Mouse (Mus musculus) limb, embryonic 10.5 days (tissue): Measurements from ENCODE around the gene Igfbp1. TPM values are rescaled to one million over a fixed set of nuclear protein-coding genes. Genes with fewer than 3 reads are reported as not detected.

Experiments
- DNase-seq: peaks from one replicate; pipeline ENCODE4 v3.0.0-alpha.2; 2017; ENCODE audit warnings: low spot score
- H3K27ac ChIP-seq: fragments of 300-500 bp; sonication (generic); 2 replicates; pipeline ENCODE4 v1.5.1; 2016; ENCODE audit warnings: mild to moderate bottlenecking
- H3K27me3 ChIP-seq: fragments of 300-500 bp; sonication (generic); 2 replicates; pipeline ENCODE4 v1.6.1; 2016; ENCODE audit warnings: low read depth, mild to moderate bottlenecking; ENCODE audit not compliant: poor library complexity, severe bottlenecking
- H3K36me3 ChIP-seq: fragments of 300-500 bp; sonication (generic); 2 replicates; pipeline ENCODE4 v1.6.1; 2016; ENCODE audit warnings: mild to moderate bottlenecking, moderate library complexity
- H3K4me1 ChIP-seq: fragments of 300-500 bp; sonication (generic); 2 replicates; pipeline ENCODE4 v1.6.1; 2016
- H3K4me3 ChIP-seq: fragments of 300-500 bp; sonication (generic); 2 replicates; pipeline ENCODE4 v1.5.1; 2016; ENCODE audit warnings: mild to moderate bottlenecking, moderate library complexity
- H3K9me3 ChIP-seq: fragments of 300-500 bp; sonication (generic); replicated peaks from 2 replicates; pipeline ENCODE4 v1.6.1; 2016; ENCODE audit warnings: mild to moderate bottlenecking
- WGBS: fragments of 180-500 bp; shearing (Covaris S2); methylation state at CpG from one replicate; pipeline ENCODE4 v1.1.7; 2016; 5-methylcytosine and 5-hydroxymethylcytosine counted together
- polyA plus RNA-seq: library from polyadenylated mRNA; unstranded; fragments of >200 nt; fragmentation: Nextera tagmentation; extraction: Ambion mirVana; gene quantifications from 2 replicates; pipeline ENCODE4 v1.2.1, GENCODE M21; 2016

Igfbp1 gene
- polyA plus RNA-seq = 0.21 TPM in 1 of 2 replicates, not detected in the other

DNA sequence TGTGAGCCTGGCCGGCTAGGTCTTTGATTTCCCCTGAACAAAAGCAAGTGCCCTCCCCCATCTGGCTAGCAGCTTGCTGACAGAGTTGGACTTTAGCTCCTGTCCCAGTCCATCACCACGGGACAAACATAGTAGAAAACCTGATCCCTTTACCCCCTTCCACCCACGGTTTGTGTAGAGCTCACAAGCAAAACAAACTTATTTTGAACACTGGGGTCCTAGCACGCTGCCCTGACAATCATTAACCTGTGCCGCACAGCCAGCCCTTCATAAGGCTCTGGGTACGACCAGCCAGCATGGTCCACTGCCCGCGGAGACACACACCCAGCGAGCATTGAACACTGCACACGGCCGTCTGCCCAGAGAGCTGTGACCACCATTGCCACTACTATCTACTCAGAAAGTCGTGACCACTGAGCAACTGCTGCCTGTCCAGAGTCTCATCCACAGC is at the start of gene Igfbp1:
TSS of gene Igfbp1 (plus strand) at position 292 of the 451 bp plus-strand sequence.
- WGBS = 71% methylated on average over 12 of the region's 12 CpGs
- Histone ChIP-seq H3K27ac (peak within 1 kb of the TSS; percentile 11; the same call in 1 of the 2 replicates), H3K4me3 (no peak within 1 kb of the TSS), H3K9me3 (no peaks in the 10 kb centered on the region), H3K4me1 (0 out of 2 replicates have a peak, but pooled peaks cover 8% of the 10 kb centered on the region), H3K27me3 (no peaks in the 10 kb centered on the region), H3K36me3 (no peaks in the 10 kb centered on the region)
- DNase-seq = no peak

DNA sequence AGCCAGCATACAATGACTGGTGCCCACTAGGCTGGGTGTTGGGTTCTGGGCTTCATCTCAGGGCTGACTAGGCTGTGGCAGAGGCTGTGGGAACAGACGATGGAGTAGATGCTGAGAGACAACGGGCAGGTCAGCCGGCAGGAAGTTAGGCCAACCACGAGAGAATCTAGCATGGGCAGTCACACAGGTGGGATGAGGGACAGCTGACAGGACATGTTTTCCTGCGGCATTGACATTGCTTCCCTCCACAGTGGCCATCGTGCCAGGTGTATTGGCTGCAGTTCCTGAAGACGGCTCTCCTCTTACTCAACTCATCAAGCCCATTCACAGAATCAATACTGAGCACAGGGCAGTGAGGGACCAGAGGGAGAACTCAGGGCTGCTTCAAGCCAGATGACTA is 49.6 kb upstream of the Igfbp1 start:
- H3K9me3 ChIP-seq = no peaks in the 10 kb centered on the region
- H3K27me3 ChIP-seq = no peaks in the 10 kb centered on the region
- H3K4me1 ChIP-seq = peaks cover 11% of the 10 kb centered on the region
- no peak overlapping the region for H3K27ac ChIP-seq
- DNase-seq = no peak
- no peaks in the 10 kb centered on the region for H3K36me3 ChIP-seq
- WGBS = 90% methylated on average over 7 of the region's 7 CpGs
- no peak overlapping the region for H3K4me3 ChIP-seq

DNA sequence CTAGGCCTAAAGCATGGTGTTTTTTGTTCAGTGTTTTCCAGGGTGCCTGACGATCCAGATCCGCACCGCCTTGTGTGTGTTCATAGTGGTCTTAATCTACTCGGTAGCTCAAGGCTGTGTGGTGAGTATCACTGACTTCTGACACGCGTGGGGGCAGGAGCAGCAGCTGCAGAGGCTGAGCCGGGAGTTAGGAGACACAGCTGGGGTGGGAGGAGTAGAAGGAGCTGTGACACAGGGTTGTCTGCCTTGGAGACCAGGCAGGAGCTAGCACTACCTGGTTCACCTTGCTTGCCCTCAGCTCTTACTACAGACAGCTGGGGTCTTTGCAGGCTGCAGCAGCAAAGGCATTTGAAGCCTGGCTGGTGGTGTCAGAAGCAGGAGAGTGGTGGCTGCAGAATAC is 48.1 kb upstream of the Igfbp1 start:
- Histone ChIP-seq H3K27me3 (no peaks in the 10 kb centered on the region), H3K4me1 (peaks cover 10% of the 10 kb centered on the region), H3K27ac (0 out of 2 replicates have a peak overlapping the region, but pooled peaks have one; percentile 25), H3K36me3 (no peaks in the 10 kb centered on the region), H3K4me3 (no peak overlapping the region), H3K9me3 (no peaks in the 10 kb centered on the region)
- 79% methylated on average over 7 of the region's 7 CpGs for WGBS
- DNase-seq = no peak

DNA sequence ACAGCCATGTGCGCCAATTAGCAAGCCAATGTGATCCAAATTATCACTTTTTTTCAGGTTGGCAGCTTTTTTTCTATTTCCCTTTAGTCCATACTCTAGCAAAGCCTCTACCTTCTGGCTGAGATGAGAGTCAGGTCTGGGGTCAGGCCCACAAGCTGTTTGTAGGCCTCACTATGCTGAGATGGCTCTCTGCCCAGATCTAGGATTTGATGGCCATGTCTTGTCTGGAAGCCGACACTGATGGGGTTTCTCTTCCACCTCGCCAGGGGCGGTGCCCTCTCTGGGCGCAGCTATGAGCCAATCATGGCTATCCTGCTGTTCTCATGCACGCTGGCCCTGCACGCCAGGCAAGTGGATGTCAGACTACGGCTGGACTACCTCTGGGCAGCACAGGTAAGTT is 47.1 kb upstream of the Igfbp1 start:
- H3K9me3 ChIP-seq = no peaks in the 10 kb centered on the region
- H3K27ac ChIP-seq = no peak overlapping the region
- H3K4me3 ChIP-seq = no peak overlapping the region
- WGBS = 96% methylated on average over 8 of the region's 8 CpGs
- H3K4me1 ChIP-seq = peaks cover 10% of the 10 kb centered on the region
- no peaks in the 10 kb centered on the region for H3K36me3 ChIP-seq
- DNase-seq = no peak
- H3K27me3 ChIP-seq = no peaks in the 10 kb centered on the region

DNA sequence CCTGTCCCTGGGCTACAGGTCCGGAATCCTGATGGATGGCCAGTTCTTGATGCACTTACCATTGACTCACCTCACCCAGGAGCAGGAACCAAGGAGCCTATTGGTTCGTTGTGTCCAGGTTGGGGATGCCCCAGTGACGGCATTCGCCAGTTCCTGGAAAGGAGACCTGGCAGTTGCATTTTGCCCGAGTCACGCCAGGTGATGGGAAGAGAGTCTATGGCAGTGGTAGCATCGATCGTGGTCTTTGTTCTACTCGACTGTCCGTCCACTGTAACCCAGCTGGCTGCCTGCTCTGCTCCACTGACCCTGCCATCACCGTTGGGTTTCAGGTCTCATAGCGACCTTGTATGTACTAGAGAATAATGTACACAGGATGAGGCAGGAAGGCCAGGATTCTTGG is 45.2 kb upstream of the Igfbp1 start:
- Histone ChIP-seq H3K4me3 (no peak overlapping the region), H3K36me3 (no peaks in the 10 kb centered on the region), H3K4me1 (peaks cover 10% of the 10 kb centered on the region), H3K27ac (no peak overlapping the region), H3K27me3 (no peaks in the 10 kb centered on the region), H3K9me3 (no peaks in the 10 kb centered on the region)
- WGBS = 94% methylated on average over 12 of the region's 12 CpGs
- no peak for DNase-seq

DNA sequence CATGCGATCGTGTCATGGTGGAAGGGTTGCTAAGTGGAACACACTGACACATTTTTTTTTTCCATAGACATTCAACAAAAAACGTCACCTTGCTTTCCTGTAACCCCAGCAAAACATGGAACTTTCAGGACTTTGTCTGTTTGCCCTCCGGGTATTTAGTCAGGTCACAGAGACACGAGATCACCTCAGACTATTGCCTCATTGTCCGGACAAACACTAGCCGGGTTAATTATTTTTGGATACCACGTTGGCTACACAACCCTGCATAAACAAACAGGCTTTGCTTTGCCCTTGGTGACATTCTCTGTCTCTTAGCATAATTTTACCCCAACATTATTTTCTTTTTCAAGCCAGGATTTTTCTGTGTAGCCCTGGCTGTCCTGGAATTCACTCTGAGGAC is 44.5 kb upstream of the Igfbp1 start:
- H3K36me3 ChIP-seq = no peaks in the 10 kb centered on the region
- no peak for DNase-seq
- peaks cover 10% of the 10 kb centered on the region for H3K4me1 ChIP-seq
- no peak overlapping the region for H3K4me3 ChIP-seq
- 93% methylated on average over 8 of the region's 8 CpGs for WGBS
- no peaks in the 10 kb centered on the region for H3K27me3 ChIP-seq
- no peaks in the 10 kb centered on the region for H3K9me3 ChIP-seq
- no peak overlapping the region for H3K27ac ChIP-seq

DNA sequence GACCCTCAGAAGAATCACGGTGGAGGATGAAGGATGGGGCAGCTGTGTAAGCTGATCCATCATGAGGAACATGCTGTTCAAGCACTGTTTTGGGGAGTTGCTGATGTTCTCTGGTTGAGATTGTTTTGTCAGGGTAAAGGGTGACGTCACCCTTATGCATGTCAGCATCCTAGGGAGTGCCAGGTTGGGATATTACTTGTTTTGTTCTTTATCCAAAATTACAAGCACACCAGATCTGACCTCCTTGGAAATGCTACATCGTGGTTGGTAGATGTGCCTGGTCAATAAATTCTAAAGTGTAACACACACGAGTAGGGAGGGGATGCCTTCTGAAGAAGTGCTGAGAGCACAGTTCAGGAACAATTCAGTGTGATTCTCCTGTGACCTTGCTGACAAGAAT is 41.2 kb upstream of the Igfbp1 start:
- Histone ChIP-seq H3K4me1 (0 out of 2 replicates have a peak, but pooled peaks cover 2% of the 10 kb centered on the region), H3K9me3 (no peaks in the 10 kb centered on the region), H3K27me3 (no peaks in the 10 kb centered on the region), H3K27ac (no peak overlapping the region), H3K36me3 (no peaks in the 10 kb centered on the region), H3K4me3 (no peak overlapping the region)
- 75% methylated on average over 4 of the region's 4 CpGs for WGBS
- no peak for DNase-seq

DNA sequence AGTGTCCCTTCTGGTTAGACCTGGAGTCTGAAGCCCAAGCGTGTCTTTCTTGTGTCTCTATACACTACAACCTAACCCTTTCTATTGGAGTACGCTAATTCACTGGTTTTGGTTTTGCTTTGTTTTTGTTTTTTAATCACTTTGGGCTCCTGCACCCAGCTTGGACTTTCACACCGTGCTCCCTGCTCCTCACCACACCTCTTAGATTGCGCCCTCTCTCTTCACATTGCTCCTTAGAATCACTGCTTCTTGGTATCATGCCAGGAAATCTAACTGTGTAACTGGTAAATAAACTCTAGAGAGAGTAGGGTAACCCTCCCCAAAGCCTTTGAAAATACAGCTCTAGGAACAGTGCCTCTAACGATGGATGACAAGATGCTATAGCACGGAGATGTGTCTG is 39.4 kb upstream of the Igfbp1 start:
- Histone ChIP-seq H3K27ac (no peak overlapping the region), H3K4me1 (0 out of 2 replicates have a peak, but pooled peaks cover 2% of the 10 kb centered on the region), H3K36me3 (no peaks in the 10 kb centered on the region), H3K4me3 (no peak overlapping the region), H3K9me3 (no peaks in the 10 kb centered on the region), H3K27me3 (no peaks in the 10 kb centered on the region)
- 90% methylated on average over 6 of the region's 6 CpGs for whole genome bisulfite sequencing
- DNase-seq = no peak

DNA sequence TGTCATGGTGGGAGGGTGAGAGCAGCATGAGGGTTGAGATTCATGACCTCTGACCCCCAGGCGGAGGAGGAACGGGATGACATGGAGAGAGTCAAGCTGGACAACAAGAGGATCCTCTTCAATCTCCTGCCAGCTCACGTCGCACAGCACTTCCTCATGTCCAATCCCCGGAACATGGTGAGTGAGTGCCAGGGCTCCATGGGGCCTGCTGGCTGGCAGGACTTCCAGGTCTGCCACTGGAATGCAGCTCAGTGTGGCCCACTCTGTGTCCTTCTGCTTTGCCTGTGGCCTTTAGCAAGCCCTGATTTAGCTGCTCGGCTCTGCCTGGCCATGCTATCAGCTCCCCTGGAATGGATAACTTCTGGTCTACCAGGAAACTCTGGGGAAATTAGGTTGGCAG is 37.4 kb upstream of the Igfbp1 start:
- DNase-seq = no peak
- Histone ChIP-seq H3K9me3 (no peaks in the 10 kb centered on the region), H3K36me3 (no peaks in the 10 kb centered on the region), H3K27ac (peak overlapping the region; percentile 14; the same call in 1 of the 2 replicates), H3K27me3 (no peaks in the 10 kb centered on the region), H3K4me3 (no peak overlapping the region), H3K4me1 (0 out of 2 replicates have a peak, but pooled peaks cover 2% of the 10 kb centered on the region)
- WGBS = 85% methylated on average over 6 of the region's 6 CpGs

DNA sequence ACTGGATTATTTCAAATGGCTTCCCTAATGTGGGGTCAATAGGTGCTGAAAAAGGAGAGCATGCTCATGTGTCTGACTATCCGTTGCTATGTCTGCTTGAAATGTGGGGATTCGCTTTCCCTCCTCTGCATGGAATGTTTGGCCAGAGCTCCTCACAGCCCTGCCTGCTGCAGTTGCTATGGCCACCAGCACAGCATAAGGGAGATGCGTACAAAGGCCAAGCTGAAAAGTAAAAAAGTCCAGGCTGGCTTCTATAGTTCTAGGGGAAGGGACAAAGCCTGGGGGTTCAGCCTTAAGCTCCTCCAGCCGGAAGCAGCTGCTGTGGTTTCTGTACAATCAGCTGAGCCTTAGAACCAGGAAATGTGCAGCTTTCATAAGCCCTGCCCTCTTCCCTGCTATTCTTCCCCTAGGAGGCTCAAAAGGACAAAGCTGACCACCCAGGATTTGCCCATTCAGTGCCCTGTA is 36.9 kb upstream of the Igfbp1 start:
- 87% methylated on average over 4 of the region's 4 CpGs for WGBS
- DNase-seq = no peak
- no peaks in the 10 kb centered on the region for H3K36me3 ChIP-seq
- H3K4me1 ChIP-seq = 0 out of 2 replicates have a peak, but pooled peaks cover 2% of the 10 kb centered on the region
- no peaks in the 10 kb centered on the region for H3K9me3 ChIP-seq
- no peak overlapping the region for H3K4me3 ChIP-seq
- H3K27me3 ChIP-seq = no peaks in the 10 kb centered on the region
- 0 out of 2 replicates have a peak overlapping the region, but pooled peaks have one; percentile 14 for H3K27ac ChIP-seq

DNA sequence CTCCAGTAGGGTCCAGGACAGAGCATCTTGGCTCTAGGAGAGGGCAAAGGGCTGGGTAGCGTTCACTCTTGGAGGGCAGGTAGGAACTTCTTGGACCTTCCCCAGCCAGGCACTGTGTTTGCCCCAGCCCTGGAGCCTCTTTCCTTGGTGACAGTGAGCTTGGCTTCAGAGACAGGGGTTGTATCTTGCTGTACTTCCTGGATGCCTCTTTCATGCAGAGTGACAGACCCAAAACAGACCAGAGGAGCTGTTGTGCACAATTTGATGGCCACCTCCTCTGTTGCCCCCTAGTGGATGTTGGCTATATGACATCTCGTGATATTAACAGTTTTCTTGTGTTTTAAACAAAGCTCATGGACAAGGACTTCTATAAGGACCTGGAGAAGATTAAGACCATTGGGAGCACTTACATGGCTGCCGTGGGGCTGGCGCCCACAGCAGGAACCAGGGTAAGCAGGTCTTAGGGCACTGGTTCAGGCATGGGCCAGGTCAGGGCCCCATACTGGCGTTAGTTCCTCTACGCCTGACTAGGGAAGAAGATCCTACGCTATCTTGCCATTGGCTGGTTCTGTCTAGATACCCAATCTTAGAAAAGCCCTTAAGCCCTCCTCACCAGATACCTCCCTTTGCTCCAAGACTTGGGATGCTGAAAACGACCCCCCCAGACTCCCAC is 35.9 kb upstream of the Igfbp1 start:
- WGBS = 78% methylated on average over 8 of the region's 8 CpGs
- Histone ChIP-seq H3K36me3 (no peaks in the 10 kb centered on the region), H3K4me1 (0 out of 2 replicates have a peak, but pooled peaks cover 2% of the 10 kb centered on the region), H3K4me3 (no peak overlapping the region), H3K27ac (no peak overlapping the region), H3K27me3 (no peaks in the 10 kb centered on the region), H3K9me3 (no peaks in the 10 kb centered on the region)
- peak; percentile 40 for DNase-seq

DNA sequence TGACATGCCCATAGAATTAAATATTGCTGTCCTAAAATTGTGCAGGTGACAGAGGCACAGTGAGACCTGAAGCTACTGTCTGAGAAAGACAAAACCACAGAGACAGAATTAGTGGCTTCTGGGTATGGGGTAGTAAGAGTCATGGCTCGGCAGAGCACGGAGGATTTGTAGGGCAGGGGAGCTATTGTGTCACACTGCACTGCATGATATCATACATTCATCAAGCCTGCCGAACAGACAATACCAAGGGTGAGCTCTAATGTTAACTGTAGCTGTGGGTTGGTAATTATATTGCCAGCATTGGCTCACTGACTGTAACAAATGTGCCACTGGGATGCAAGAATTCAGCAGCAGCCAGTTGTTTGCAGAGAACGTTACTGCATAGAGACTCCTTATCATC is 33.2 kb upstream of the Igfbp1 start:
- no peaks in the 10 kb centered on the region for H3K9me3 ChIP-seq
- H3K27ac ChIP-seq = no peak overlapping the region
- WGBS = 92% methylated on average over 4 of the region's 4 CpGs
- no peak overlapping the region for H3K4me3 ChIP-seq
- no peaks in the 10 kb centered on the region for H3K27me3 ChIP-seq
- no peak for DNase-seq
- H3K4me1 ChIP-seq = 0 out of 2 replicates have a peak, but pooled peaks cover 2% of the 10 kb centered on the region
- H3K36me3 ChIP-seq = no peaks in the 10 kb centered on the region

DNA sequence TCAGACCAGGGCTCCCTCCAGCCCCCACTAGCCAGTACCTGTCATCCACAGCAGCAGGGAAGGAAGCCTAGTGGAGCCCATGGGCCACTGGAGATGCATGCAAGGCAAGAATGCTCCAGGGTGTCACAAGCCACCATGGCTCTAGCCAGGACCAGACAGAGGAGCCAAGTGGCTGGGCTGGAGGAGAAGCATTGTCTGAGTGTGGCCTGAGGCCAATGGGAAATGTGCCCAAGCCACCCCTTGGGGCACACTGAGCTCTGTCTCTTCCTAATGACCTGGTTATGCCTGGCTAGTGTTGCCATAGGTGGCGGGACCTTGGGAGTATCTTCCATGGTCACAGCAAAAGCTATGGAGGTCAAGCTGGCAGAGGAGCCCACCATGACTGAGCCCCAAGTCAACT is 27.9 kb upstream of the Igfbp1 start:
- H3K4me3 ChIP-seq = no peak overlapping the region
- WGBS = 86% methylated on average over 1 of the region's 1 CpGs
- no peaks in the 10 kb centered on the region for H3K36me3 ChIP-seq
- no peaks in the 10 kb centered on the region for H3K9me3 ChIP-seq
- H3K4me1 ChIP-seq = no peaks in the 10 kb centered on the region
- H3K27ac ChIP-seq = no peak overlapping the region
- DNase-seq = no peak
- H3K27me3 ChIP-seq = no peaks in the 10 kb centered on the region
